Mouse (Mus musculus) myocyte (in vitro differentiated cells): Measurements from ENCODE around the gene Capn12.

Source experiments
- CEBPB ChIP-seq: IDR thresholded peaks from 2 replicates; pipeline ENCODE4 v1.6.1; 2011; ENCODE audit warnings: mild to moderate bottlenecking, moderate library complexity; ENCODE audit not compliant: poor library complexity, insufficient read depth, severe bottlenecking
- POLR2A ChIP-seq: IDR thresholded peaks from one replicate; pipeline ENCODE4 v1.6.1; 2011; ENCODE audit warnings: low read depth, mild to moderate bottlenecking, control low read depth, moderate library complexity; ENCODE audit not compliant: insufficient read length

- TF ChIP-seq CEBPB (no peak), POLR2A (no peak)
Observed at GRCm38 (mm10) chr7:28862817-28863499, 18.3 kb upstream of the Capn12 start.
